Mouse (Mus musculus): Measurements from ENCODE around the gene Cyp1a2. TPM values are rescaled to one million over a fixed set of nuclear protein-coding genes. Genes with fewer than 3 reads are reported as not detected.
A peak's percentile ranks its signal among the peaks of the same experiment; 100 is the strongest.

The Cyp1a2 gene
- polyA plus RNA-seq, 3 experiments from 2014 or later, result not detected

DNA sequence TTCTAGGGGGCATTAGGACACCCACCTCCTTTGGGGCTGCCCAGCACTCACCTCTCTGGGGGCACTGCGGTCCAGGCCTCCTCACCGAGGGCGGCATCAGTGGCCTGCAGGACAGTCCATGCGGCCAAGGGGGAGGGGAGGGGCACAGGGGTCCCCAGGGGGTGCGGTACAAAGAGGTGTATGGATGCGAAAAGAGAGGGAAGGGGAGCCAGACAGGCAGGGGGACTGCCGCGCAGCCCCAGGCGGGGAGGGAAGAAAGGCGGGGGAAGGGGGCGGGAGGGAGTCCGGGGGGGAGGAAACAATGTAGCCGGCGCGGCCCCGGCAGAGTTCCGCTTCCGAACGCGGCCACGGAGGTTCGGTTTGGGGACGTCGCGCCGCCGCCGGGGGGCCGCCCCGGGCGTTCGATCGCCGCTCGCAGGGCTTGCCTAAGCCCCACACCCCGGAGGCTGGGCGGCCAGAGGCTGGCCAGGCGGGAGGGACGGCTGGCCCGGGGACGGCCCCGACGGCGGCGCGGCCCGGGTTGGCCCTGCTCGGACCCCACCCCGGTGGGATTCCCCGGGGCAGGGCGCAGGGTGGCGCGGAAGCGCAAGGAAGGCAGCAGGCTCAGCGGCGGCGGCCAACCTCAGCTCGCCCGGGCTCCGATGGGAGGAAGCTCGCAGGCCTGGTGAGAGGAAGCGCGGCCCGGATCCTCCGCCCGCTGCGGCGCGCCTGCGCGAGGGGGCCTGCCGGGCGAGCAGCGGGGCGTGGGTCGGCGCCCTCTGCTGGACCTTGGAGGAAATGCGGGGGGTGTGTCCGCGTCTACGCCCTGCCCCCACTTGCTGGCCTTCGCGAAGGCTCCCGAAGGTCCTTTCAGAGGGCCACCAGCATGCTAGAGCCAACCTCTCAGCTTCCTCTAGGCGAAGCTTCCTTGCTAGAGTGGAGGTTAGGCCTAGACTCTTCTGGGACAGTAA lies 38.3 kb downstream of the Cyp1a2 start:
- peak; percentile 47 for ATAC-seq

DNA sequence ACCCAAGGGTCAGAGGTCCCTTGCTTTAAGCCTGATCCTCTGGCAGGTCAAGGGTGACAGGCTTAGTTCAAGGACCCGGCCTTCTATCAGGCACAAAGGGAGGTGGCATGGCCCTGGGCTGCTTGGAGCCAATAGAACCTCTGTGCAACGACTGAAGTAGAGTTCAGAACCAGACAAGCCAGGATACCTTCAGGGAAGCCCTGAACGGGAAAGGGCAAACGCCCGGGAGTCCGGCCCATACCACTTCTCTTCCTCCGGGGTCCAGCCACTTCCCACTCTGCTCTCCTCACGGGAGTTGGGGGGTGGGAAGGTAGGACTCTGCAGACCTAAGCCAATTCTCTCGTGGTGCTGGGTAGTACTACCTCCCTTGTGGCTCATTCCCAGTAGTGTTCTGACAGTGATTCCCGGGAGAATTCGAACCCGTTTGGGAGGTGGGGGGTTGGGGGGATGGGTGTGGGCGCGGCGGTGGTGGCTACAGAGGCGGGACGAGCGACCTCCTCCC lies 39.0 kb downstream of the Cyp1a2 start:
- no peak for ATAC-seq

DNA sequence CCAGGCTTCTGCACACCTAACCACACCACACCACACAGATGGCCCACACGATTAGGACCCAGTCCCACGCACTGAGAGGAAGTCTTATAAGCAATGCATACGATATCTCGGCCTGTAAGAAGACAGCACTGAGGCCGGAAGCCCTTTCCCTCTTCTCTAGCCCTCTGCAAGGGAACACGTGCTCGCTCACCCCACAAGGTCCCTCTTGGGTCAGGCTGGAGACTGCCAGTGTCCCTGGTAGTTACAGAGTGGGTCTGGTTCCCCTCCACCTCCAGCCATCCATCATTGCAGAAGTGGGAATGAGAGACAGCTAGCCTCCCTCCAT lies 39.7 kb downstream of the Cyp1a2 start:
- no peak for ATAC-seq

DNA sequence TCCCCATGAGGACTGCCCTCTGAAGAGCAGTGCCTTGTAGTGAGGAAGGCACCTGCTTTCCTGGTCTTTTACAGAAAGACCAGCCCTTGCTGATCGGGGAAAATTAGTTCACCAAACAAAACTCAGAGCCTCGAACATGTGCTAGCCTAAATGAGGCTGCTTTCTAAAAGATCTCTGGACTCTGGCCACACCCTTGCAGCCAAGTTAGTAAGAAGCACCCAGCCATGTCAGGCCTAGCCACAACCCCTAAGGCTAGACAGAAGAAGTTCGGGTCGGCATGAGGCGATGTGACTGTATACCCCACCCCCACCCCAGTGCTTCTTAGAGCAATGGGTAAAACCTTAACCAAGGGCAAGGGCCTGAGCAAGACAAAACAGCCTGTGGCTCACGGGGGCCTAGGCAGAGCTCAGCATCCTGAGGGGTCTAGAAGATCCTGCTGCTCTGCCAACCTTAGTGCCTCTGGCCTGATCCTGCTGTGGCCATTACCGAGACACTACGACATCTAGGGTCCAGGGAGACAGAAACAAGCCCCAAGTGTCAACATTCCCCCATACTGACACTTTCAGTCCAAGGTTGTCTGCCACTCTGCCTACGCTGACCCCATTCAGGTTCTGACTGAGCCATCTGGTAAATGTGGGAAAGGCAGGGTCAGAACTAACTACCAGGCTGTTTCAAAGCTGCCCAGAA lies 40.2 kb downstream of the Cyp1a2 start:
- ATAC-seq, result no peak

- no peak for ATAC-seq
These were observed 41.5 kb downstream of the Cyp1a2 start for GRCm38 (mm10) chr9:57641775-57642550.

DNA sequence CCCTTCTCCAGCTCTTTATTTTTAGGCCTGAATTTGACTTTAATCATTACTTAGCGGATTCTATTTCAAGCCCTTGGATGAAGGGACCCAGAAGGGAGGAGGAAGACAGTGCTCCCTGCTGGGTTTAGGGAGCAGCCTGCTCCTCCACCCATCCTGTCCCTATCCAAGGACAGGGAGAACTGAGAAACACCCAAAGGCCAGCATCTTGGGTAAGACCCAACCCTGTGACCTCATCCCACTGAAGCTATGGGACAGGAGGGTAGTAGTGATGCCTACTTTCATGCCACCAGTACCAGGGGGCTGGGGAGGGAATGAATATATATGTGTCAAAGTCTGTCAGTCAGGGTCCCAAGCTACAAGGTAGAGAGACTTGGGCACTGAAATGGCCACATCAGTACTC lies 42.5 kb downstream of the Cyp1a2 start:
- no peak for ATAC-seq

DNA sequence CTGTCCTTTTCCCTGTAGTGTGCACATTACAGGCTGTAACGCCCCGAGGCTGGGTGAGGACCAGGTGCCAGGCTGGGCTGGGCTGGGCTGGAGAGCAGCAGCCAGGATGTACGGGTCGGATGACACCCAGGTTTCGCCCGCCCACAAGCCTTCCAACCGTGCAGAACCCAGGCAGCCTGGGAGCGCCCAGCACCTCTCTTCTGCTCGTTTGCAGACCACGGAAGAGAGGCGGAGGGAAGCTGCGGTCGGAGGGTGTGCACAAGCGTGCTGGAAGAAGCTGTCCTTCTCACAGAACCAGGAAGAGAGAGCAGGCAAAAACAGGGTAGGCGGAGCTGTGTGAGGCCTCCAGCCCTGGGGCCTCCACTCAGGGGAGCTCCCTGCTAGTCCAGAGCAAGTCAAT lies 43.1 kb downstream of the Cyp1a2 start:
- peak; percentile 88 for ATAC-seq

GRCm38 (mm10) chr9:57639661-57640328 lies 43.7 kb downstream of the Cyp1a2 start:
- no peak for ATAC-seq

GRCm38 (mm10) chr9:57638651-57639459 lies 44.6 kb downstream of the Cyp1a2 start:
- no peak for ATAC-seq

GRCm38 (mm10) chr9:57637741-57638322 lies 45.7 kb downstream of the Cyp1a2 start:
- no peak for ATAC-seq

- no peak for ATAC-seq
These were observed 46.2 kb downstream of the Cyp1a2 start for GRCm38 (mm10) chr9:57637272-57637671.

DNA sequence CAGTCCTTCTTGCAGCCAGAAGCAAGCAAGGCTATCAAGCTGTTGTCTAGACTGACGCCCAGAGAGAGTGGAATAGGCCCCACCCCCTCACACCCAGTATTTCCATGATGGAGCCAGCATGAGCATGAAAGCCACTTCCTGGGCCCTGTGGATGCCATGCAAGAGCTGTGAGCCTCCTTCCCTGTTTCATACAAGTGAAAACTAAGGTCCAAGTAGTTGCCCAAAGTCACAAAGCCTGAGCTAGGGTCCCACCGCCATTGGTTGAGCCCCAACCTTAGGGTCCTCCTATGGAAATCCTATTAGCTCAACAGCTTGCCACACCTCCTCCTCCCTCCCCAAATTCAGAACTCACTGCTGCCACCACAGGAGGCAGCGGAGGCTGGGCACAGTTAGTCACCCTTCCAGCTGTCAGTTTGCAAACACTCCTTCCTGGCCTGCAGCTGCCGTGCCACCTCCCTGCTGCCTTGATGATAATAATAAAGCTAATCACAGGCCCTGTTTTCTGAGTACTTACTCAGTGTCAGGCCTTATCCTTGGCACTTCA lies 50.0 kb downstream of the Cyp1a2 start:
- peak; percentile 75 for ATAC-seq

DNA sequence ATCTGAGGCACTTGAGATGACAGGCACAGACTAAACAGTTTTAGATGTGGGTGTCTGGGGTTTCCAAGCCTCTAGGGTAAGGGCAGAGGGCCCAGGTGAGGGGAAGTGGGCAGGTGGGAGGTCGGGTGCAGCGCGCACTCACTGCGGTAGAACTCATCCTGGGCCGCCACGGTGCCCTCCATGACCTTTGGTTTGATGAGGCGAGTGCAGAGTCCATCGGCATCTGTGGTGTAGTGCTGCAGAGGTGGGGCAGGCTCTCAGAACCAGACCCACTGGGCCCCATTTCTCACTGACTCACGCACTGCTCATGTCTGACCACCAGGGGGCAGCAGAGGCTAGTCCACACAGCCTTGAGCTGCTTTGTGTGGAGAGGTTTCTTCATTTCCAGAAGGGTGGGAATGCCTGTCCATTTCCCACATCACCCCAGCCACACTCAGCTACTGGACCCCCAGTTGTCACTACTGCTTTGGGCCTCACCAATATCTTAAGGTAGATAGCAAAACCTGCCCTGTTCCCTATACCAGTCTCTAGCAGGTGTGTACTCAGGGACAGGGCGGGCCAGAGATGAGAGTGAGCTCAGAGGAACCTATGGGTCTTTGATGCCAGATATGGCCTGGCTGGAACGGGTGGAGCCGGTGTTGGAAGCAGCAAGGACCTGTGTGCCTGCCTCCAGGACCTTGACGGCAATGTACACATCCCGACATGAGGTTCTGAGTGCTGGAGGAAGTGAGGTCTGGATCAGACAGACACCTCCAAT lies 54.2 kb downstream of the Cyp1a2 start:
- ATAC-seq, result peak; percentile 51

GRCm38 (mm10) chr9:57628717-57629116 lies 54.8 kb downstream of the Cyp1a2 start:
- ATAC-seq, result no peak

- no peak for ATAC-seq
These were observed 55.6 kb downstream of the Cyp1a2 start for GRCm38 (mm10) chr9:57627892-57628291.

DNA sequence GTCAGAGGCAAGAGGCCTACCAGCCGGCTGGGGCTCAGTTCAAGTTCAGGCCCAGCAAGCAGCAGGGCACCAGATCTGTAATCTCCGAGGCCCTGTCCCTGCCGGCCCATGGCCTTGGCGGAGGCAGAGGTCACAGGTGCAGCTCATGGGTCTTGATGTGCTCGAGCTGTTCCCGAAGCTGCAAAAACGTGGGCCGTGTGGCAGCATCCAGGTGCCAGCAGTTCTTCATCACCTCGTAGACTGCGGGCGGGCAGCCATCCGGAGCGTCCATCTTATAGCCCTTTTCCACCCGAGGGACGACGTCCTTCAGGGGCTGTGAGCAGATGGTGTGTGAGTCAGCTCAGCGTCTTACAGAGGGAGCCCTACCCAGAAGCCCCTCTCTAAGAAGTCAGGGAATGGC lies 56.3 kb downstream of the Cyp1a2 start:
- ATAC-seq, result no peak
